Mouse (Mus musculus): ENCODE measurements around the gene Lasp1.

Gene Lasp1

DNA sequence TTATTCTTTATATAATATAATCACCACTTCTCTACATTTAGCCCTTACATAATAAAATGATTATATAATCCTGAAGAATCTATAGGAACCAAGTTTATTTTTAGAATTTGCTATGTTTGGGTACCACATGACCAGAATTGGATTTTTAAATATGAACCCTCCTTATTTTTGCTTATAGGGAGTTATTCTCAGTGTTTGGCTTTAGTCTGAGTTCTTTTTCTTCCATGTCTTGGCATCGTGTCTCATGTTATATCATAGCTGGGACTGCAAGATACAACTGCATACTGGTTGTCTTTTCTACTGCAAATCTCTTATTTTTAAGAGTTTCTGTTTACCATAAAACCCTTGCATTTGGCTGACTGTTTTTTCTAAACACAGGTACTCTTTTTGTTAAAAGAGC is 75.6 kb downstream of the Lasp1 start:
- no peak for DNase-seq (ENCODE audit: low spot score)

DNA sequence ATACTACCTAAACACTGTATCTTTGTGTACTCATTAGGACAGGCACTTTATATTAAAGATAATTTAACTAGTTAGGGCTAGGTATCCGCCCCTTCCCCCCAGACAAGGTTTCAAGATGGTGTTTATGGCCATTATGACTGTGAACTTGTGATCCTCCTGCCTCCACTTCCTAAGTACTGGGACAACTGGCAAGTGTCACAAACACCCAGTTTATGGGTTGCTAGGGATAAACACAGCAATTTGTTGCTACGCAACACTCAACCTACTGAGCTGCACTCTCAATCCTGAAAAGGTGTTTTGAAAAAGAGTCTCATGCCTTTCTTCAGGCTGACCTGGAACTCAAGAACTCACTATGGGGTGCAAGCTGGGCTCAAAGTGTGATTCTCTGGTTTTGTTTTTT is 78.5 kb downstream of the Lasp1 start:
- DNase-seq (ENCODE audit: low spot score), result peak; percentile 9

DNA sequence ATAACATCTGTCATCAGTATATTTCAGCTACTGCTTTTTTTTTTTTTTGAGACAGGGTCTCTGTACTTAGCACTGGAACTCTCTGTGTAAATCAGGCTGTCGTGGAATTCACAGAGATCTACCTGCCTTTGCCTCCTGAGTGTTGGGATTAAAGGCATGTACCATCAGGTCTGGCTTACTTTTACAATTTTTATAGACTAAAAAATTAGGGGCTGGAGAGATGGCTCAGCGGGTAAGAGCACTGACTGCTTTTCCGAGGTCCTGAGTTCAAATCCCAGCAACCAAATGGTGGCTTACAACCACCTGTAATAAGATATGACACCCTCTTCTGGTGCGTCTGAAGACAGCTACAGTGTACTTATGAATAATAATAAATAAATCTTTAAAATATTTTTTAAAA is 81.6 kb downstream of the Lasp1 start:
- no peak for DNase-seq (ENCODE audit: low spot score)

DNA sequence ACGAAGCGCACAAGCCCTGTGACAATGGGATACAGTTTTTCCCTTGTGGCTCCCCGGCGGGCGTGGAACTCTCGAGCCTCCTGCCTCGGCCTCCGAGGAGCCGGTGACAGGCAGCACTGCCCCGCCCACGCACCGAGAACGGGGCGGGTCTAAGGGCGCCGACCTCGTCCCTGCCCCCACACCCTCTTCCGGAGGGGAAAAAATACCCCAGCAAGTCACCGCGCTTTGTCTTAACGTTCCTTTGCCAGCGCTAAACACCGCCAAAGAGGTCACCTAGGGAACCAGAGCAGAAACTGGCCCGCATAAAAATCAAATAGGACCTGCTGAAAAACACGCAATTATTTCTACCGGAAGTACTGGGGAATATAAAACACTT is 84.7 kb downstream of the Lasp1 start:
- DNase-seq (ENCODE audit: low spot score), result peak; percentile 81

DNA sequence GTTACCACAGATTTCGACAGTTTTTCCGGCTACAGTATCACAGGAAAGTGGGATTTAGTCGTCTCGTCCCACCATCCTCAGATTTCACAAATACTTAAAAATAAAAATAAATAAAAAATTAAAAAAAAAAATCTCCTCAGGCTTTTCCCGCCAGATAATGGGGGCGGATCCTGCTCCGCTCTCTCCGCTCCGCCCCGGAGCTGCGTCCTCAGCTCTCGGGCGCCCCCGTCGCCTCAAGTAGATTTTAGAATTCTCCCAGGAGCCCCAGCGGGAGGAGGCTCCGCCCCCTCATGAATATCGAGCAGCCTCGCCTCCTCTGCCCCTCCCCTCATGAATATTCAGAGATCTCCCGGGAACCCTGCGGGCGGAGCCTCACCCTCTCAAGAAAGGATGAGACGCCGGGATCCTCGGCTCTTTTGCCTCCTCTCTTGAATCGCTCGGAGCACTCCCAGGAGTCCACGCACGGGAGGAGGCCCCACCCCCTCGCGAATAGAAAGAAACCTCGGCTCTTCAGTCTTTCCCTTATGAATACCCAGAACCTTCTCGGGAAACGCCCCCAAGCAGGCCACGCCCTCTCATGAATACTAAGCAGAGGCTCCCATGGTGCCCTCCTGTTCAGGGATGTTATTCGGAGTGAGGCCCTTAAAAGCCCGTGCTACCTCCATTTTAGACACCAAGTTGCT is 85.3 kb downstream of the Lasp1 start, which contains the start of gene Fbxo47:
TSS of gene Fbxo47 (minus strand) at position 237 of the 683 bp plus-strand sequence.
- peak; percentile 96 for DNase-seq (ENCODE audit: low spot score)

DNA sequence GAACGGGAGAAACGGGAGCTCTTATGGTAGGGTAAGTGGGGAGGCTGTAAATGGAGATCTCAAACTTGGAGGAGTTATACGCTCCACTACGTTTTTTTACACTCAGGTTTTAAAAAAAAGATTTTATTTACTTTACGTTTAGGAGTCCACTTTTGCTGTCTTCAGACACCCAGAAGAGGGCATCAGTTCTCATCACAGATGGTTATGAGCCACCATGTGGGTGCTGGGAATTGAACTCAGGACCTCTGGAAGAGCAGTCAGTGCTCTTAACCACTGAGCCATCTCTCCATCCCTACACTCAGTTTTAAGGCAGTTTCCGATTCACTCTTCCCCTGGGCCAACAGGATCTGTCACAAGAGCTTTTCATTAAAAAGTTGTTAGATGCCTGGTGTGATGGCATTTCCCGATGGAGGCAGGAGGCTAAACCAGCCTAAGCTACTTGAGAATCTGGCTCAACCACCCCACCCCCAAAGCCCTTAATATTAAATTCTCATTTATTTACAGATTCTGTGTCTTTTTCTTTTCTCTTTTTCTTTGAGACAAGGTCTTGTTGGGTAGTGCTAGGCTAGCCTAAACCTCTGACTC is 85.9 kb downstream of the Lasp1 start:
- no peak for DNase-seq (ENCODE audit: low spot score)

DNA sequence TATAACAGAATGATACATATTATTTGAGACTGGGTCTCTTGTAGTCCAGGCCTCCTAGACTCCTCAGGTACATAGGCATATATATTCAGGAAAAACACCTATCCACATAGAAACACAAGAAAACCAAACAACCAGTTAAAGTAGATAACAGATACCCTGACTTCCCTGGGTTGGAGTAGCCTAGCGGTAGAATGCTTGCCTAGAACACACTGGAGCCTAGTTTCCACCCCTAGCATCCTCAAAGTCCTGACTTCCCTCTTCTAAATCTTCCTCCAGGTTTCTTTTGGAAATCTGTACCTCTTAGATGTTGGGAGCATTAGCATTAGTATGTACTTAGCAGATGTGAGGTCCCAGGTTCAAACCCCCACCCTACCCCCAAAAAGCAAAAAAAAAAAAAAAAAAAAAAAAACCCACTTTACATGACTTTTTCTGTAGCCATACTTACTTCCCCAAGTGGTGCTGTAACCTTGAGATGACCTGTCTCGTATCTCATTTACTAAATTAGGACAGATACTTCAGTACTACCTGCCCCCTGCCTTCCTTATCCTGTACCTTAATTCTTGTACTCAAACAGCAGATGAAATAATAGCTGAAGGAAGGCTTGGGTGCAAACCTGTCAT is 86.6 kb downstream of the Lasp1 start:
- no peak for DNase-seq (ENCODE audit: low spot score)

All from embryo, embryonic 10 days (tissue).